Mouse (Mus musculus) kidney, embryonic 15.5 days (tissue): ENCODE measurements at regions not wholly inside any gene's neighbourhood (a gene's known extent, or its start where the extent isn't known, plus 50 kb on each side); places are given as distances from the start of the nearest gene placed in this dataset.
A peak's percentile ranks its signal among the peaks of the same experiment; 100 is the strongest.
"Not testable (repeated sequence)": the region's sequence is repeated elsewhere in the genome, so short reads cannot be mapped to it uniquely, and the experiment has no call there.

Experiments used
- ATAC-seq: fragments of 200-750 bp; cut with Nextera tagmentation; replicated peaks from 2 replicates; pipeline ENCODE4 v1.8.0; 2017; ENCODE audit warnings: moderate TSS enrichment; ENCODE audit not compliant: low FRiP score
- H3K27ac ChIP-seq: fragments of 300-500 bp; sonication (generic); 2 replicates; pipeline ENCODE4 v1.5.1; 2015; ENCODE audit warnings: mild to moderate bottlenecking, inconsistent platforms
- H3K27me3 ChIP-seq: fragments of 300-500 bp; sonication (generic); 2 replicates; pipeline ENCODE4 v1.6.1; 2015; ENCODE audit warnings: inconsistent platforms
- H3K36me3 ChIP-seq: fragments of 300-500 bp; sonication (generic); 2 replicates; pipeline ENCODE4 v1.6.1; 2015; ENCODE audit warnings: inconsistent platforms
- H3K4me1 ChIP-seq: fragments of 300-500 bp; sonication (generic); 2 replicates; pipeline ENCODE4 v1.6.1; 2015; ENCODE audit warnings: inconsistent platforms
- H3K4me2 ChIP-seq: fragments of 300-500 bp; sonication (generic); 2 replicates; pipeline ENCODE4 v1.6.1; 2015; ENCODE audit warnings: moderate library complexity, mild to moderate bottlenecking, inconsistent platforms
- H3K4me3 ChIP-seq: fragments of 300-500 bp; sonication (generic); replicated peaks from 2 replicates; pipeline ENCODE4 v1.5.1; 2015; ENCODE audit warnings: mild to moderate bottlenecking, inconsistent platforms
- H3K9ac ChIP-seq: fragments of 300-500 bp; sonication (generic); 2 replicates; pipeline ENCODE4 v1.6.1; 2015; ENCODE audit warnings: mild to moderate bottlenecking, inconsistent platforms
- H3K9me3 ChIP-seq: fragments of 300-500 bp; sonication (generic); replicated peaks from 2 replicates; pipeline ENCODE4 v1.6.1; 2016; ENCODE audit warnings: inconsistent platforms
- WGBS: fragments of 180-500 bp; shearing (Covaris S2); methylation state at CpG from one replicate; pipeline ENCODE4 v1.1.7; 2015; ENCODE audit warnings: mixed read lengths; 5-methylcytosine and 5-hydroxymethylcytosine counted together

DNA sequence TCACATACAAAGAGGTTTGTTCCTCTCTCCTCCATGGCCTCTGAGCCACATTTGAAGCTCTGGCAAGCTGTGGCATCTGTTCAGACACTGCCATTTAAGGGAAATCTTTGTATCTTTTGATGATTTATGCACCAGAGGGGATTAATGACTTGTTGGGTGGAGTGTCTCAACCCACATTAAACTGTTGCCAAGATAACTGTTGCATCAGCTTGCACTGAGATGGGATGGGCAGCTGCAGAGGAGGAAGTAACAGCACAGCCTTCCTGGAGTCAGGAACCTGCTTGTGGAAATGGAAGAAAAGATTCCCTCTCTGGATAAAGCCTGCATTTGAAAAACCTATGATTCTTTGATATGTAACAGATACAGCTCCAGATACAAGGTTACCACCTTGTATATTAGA lies 119.1 kb downstream of the Olfr721-ps1 start:
- H3K4me3 ChIP-seq, result no peak overlapping the region
- no peak overlapping the region for H3K4me2 ChIP-seq
- no peaks in the 10 kb centered on the region for H3K27me3 ChIP-seq
- H3K9ac ChIP-seq, result no peak overlapping the region
- H3K36me3 ChIP-seq, result no peaks in the 10 kb centered on the region
- ATAC-seq, result no peak
- no peaks in the 10 kb centered on the region for H3K9me3 ChIP-seq
- no peak overlapping the region for H3K27ac ChIP-seq
- H3K4me1 ChIP-seq, result no peaks in the 10 kb centered on the region

DNA sequence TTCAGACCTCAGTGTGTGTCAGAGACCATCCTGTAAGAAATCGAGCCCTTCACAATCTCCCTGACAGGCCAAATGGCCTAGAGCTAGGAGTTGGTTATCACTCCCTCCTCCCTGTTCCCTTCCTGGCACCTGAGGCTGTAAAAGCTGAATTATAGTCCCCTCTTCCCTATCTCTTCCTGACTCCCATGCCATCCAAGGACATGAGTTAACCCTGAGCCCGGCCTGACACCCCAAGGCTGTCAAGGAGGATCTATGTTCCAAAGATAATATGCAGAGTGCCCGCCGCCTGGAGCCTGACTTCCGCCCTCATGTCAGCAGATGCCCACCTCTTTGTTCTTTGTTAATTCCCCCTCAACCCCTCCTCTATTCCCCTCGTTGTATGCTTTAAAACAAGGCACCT lies 120.2 kb downstream of the Olfr721-ps1 start:
- H3K4me2 ChIP-seq, H3K36me3 ChIP-seq, H3K27me3 ChIP-seq, H3K4me1 ChIP-seq, H3K27ac ChIP-seq, H3K4me3 ChIP-seq, H3K9me3 ChIP-seq, H3K9ac ChIP-seq, ATAC-seq: not testable (repeated sequence)
- 20% methylated on average over 6 of the region's 6 CpGs for WGBS

DNA sequence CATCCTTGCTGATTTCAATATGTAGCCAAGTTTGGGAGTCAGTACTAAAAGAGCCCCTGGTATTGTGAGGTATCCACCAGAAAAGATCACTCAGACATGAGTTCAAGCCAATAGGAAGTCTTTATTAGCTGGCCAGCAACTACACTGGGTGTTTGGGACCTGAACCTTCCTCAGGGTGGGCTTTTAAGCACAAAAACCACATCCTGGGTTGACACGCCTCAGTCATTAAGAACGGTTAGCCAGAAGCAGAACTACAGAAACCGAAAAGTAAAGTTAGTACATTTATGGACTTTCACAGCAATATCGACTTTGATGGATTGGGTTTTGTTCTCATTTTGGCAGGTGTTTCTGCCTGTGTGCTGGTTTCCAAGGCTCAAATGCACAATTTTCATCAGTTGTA lies 124.1 kb downstream of the Olfr721-ps1 start:
- Histone ChIP-seq H3K4me2 (no peak overlapping the region), H3K9me3 (no peaks in the 10 kb centered on the region), H3K4me1 (no peaks in the 10 kb centered on the region), H3K4me3 (no peak overlapping the region), H3K27ac (no peak overlapping the region), H3K36me3 (no peaks in the 10 kb centered on the region), H3K9ac (no peak overlapping the region), H3K27me3 (no peaks in the 10 kb centered on the region)
- ATAC-seq, result no peak
- 85% methylated on average over 4 of the region's 4 CpGs for WGBS

DNA sequence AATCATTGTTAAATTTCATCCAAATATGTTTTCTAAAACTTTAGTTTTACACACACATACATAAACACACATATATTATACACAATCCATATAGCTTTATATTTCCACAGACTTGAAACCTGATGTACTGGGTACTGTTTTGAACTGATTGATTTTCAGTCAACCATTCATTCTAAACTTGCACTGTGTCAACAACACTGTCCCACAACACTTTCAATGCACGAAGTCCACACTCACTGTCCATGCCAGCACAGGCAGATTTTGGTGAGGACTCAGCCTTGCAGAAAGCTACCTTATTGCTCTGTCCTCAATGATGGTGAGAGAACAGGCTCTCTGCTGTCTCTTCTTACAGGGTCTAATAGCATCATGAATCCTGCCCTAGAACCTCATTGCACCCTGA lies 127.3 kb downstream of the Olfr721-ps1 start:
- Histone ChIP-seq H3K4me3 (no peak overlapping the region), H3K27me3 (no peaks in the 10 kb centered on the region), H3K27ac (no peak overlapping the region), H3K36me3 (no peaks in the 10 kb centered on the region), H3K4me1 (no peaks in the 10 kb centered on the region), H3K9ac (no peak overlapping the region), H3K4me2 (no peak overlapping the region), H3K9me3 (no peaks in the 10 kb centered on the region)
- 76% methylated on average over 1 of the region's 1 CpGs for WGBS
- no peak for ATAC-seq

DNA sequence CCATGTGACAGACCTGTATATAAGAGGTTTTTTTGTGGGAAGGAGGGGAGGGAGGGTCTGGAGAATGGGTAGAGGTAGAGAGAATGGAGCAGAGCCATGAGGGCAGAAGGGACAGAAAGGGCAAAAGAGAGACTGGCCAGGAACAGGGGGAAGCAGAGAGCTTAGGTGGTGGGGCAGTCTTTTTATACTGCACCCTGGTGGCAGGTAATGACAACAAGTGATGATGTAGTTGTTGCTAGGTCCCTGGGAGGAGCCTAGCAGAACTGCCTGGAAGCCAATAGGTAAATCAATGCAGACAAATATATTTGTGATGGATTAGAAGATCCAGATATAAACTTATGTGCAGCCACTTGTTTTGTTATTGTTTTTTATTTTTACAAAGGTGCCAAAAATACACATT lies 140.1 kb downstream of the Olfr721-ps1 start:
- ATAC-seq, result no peak
- no peak overlapping the region for H3K4me2 ChIP-seq
- H3K9me3 ChIP-seq, result no peaks in the 10 kb centered on the region
- H3K9ac ChIP-seq, result no peak overlapping the region
- no peak overlapping the region for H3K27ac ChIP-seq
- peaks cover 4% of the 10 kb centered on the region; the same call in 1 of the 2 replicates for H3K27me3 ChIP-seq
- no peak overlapping the region for H3K4me3 ChIP-seq
- H3K4me1 ChIP-seq, result no peaks in the 10 kb centered on the region
- no peaks in the 10 kb centered on the region for H3K36me3 ChIP-seq

DNA sequence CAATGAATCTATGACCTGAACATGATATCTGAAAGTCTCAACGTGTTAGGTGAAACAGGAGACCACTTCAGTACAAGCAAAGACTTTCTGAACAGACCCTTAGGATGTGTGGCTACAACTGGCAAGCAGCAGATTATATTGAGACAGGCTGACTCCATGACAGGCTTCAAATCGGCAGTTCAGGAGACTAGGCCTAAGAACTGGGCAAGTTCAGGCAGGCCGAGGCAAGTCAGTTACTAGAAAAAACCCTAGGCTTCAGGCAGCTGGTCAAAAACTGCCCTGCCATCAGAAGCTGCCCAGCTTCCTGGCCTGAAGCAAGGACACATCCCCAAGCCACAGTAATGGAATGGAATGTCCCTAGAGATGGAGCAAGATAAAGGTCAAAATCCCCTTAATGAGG lies 140.6 kb downstream of the Olfr721-ps1 start:
- Histone ChIP-seq H3K4me1 (no peaks in the 10 kb centered on the region), H3K27ac (no peak overlapping the region), H3K9me3 (no peaks in the 10 kb centered on the region), H3K27me3 (peaks cover 4% of the 10 kb centered on the region; the same call in 1 of the 2 replicates), H3K9ac (no peak overlapping the region), H3K36me3 (no peaks in the 10 kb centered on the region), H3K4me3 (no peak overlapping the region), H3K4me2 (no peak overlapping the region)
- ATAC-seq, result no peak
- WGBS, result 61% methylated on average over 3 of the region's 3 CpGs

DNA sequence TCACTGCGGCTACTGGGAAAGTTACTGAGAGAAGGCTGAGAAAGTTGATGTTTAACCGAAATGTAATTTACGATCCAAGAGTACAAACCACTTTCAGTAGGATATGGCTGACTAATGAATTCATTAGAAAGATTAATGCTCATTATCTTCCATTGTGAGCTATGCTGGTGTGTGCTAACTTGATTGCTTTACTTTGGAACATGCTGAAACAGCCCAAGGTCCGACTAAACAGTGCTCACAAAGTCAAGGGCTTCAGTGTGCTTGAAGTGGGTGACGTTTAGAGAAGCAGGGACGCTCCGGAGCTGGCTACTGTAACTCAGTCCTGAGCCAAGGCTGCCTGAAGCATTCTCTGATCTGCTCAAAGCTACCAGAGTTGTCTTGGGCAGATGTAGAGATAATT lies 143.1 kb downstream of the Olfr721-ps1 start:
- H3K4me3 ChIP-seq, result no peak overlapping the region
- peak; percentile 73; the same call in 1 of the 2 replicates for ATAC-seq
- no peak overlapping the region for H3K9ac ChIP-seq
- no peaks in the 10 kb centered on the region for H3K4me1 ChIP-seq
- H3K27ac ChIP-seq, result no peak overlapping the region
- WGBS, result 58% methylated on average over 7 of the region's 7 CpGs
- peaks cover 3% of the 10 kb centered on the region for H3K9me3 ChIP-seq
- H3K4me2 ChIP-seq, result no peak overlapping the region
- peaks cover 4% of the 10 kb centered on the region; the same call in 1 of the 2 replicates for H3K27me3 ChIP-seq
- no peaks in the 10 kb centered on the region for H3K36me3 ChIP-seq

DNA sequence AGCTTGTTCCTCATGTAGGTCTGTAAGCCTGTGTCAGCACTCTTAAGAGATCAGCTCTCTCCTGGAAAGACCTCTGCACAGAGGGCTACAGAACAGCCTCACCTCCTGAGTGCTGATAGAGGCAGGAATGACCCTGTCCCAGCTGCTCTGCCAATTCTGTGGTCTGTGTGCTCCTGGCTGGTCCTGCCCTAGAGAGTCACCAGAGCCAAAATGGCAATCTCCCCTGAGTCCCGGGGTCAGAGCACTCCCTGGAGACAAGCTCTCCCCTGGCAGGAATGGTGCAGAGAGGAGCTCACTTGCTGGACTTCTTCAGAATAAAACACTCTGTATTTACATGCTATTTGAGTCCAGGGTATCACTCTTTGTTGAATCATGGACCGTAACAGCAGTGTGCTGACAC lies 149.9 kb upstream of the Slc4a7 start:
- Histone ChIP-seq H3K9me3 (peaks cover 5% of the 10 kb centered on the region; the same call in 1 of the 2 replicates), H3K27me3 (no peaks in the 10 kb centered on the region), H3K4me1 (no peaks in the 10 kb centered on the region), H3K9ac (no peak overlapping the region), H3K36me3 (no peaks in the 10 kb centered on the region), H3K4me2 (no peak overlapping the region), H3K27ac (no peak overlapping the region), H3K4me3 (no peak overlapping the region)
- no peak for ATAC-seq
- WGBS, result 56% methylated on average over 2 of the region's 2 CpGs

DNA sequence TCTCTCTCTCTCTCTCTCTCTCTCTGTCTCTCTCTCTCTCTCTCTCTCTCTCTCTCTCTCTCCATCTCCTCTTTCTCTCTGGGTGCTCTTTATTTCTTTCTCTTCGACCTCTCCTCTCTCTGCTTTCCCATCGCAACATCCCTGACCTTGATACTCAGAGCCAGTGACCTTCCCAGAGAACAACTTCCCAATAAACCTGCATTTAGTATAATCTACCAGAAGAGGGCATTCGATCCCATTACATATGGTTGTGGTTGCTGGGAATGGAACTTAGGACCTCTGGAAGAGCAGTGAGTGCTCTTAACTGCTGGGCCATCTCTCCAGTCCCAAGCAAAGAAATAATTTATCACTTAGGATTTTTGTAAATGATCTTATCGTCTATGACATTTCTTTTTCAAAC lies 127.2 kb upstream of the Slc4a7 start:
- no peak for ATAC-seq
- Histone ChIP-seq H3K4me1 (no peaks in the 10 kb centered on the region), H3K4me3 (no peak overlapping the region), H3K4me2 (no peak overlapping the region), H3K27me3 (no peaks in the 10 kb centered on the region), H3K27ac (no peak overlapping the region), H3K9me3 (0 out of 2 replicates have a peak, but pooled peaks cover 3% of the 10 kb centered on the region), H3K36me3 (no peaks in the 10 kb centered on the region), H3K9ac (no peak overlapping the region)
- 62% methylated on average over 4 of the region's 4 CpGs for WGBS

DNA sequence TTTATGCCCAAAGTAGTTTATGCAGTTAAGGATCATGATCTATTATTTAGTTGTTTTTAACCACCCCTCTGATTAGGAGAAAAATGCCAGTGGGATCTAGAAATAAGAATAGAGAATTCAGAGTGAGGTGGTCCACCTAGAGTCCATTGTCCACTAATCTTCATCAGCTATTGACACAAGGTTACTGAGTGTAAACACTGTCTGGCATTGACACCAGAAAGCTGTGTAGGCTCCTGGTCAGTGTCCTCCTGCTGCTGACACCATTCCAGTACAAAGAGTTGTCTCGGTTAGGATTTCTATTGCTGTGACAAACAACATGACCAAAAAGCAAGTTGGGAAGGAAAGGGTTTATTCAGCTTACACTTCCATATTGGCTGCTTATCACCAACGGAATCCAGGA lies 110.1 kb upstream of the Slc4a7 start:
- Histone ChIP-seq H3K4me3 (no peak overlapping the region), H3K4me1 (no peaks in the 10 kb centered on the region), H3K27ac (no peak overlapping the region), H3K9me3 (no peaks in the 10 kb centered on the region), H3K27me3 (no peaks in the 10 kb centered on the region), H3K9ac (no peak overlapping the region), H3K36me3 (no peaks in the 10 kb centered on the region), H3K4me2 (no peak overlapping the region)
- WGBS, result 83% methylated on average over 2 of the region's 2 CpGs
- no peak for ATAC-seq

DNA sequence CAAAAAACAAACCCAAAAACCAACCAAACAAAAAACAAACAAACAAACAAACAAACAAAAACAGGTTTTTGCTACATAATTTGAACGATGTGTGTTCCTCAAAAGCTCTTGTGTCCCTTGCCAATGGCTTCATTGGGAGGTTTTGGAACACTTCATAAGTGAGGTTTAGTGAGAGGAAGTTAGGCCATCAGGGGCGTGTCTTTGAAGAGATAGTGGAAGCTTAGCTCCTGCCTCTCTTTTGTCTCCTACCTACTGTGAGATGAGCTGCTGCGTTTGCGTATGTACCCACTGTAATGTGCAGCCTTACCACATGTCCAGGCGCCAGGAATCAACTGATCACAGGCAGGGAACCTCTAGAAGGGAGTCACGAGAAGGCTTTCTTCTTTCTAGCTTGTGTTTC lies 107.3 kb upstream of the Slc4a7 start:
- 90% methylated on average over 6 of the region's 6 CpGs for WGBS
- no peaks in the 10 kb centered on the region for H3K27me3 ChIP-seq
- H3K4me2 ChIP-seq, result no peak overlapping the region
- no peaks in the 10 kb centered on the region for H3K9me3 ChIP-seq
- H3K27ac ChIP-seq, result no peak overlapping the region
- no peak overlapping the region for H3K4me3 ChIP-seq
- ATAC-seq, result no peak
- H3K4me1 ChIP-seq, result 0 out of 2 replicates have a peak, but pooled peaks cover 2% of the 10 kb centered on the region
- H3K9ac ChIP-seq, result no peak overlapping the region
- H3K36me3 ChIP-seq, result no peaks in the 10 kb centered on the region

DNA sequence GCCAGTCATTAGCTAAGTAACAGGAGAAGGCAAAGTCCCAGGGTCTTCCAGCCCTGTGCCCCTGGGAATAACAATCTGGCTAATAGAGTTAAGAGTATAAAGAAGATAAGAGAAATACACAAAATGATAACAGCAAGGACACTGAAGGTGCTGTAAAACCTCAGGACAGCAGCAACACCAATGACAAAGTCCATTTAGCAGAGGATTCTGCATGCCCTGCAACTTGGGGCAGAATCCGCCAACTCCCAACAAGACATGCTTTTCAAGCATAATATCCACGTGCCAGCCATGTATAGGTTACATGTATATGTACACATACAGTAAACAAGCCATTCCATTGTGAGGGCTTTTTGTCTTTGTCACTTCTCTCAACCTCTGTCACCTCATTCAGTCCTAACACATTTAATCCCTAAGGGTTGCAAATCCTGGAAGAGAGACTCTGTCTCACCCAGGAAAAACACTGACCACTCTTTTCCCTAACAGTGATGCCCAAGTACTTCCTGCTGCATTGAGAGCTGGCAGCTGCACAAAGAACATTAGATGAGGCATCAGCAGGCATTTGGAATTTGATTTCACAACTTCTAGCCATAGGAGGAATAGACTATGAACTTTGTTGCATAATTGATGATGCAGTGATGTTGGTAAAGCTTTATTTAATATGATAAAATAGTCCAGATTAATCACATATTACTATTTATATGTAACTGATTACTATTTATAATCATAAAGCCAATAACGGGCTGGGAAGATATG lies 105.8 kb upstream of the Slc4a7 start:
- Histone ChIP-seq H3K36me3 (no peaks in the 10 kb centered on the region), H3K4me3 (no peak overlapping the region), H3K4me2 (no peak overlapping the region), H3K9me3 (no peaks in the 10 kb centered on the region), H3K27ac (no peak overlapping the region), H3K4me1 (0 out of 2 replicates have a peak, but pooled peaks cover 3% of the 10 kb centered on the region), H3K27me3 (no peaks in the 10 kb centered on the region), H3K9ac (no peak overlapping the region)
- WGBS, result 91% methylated on average over 3 of the region's 3 CpGs
- ATAC-seq, result no peak

DNA sequence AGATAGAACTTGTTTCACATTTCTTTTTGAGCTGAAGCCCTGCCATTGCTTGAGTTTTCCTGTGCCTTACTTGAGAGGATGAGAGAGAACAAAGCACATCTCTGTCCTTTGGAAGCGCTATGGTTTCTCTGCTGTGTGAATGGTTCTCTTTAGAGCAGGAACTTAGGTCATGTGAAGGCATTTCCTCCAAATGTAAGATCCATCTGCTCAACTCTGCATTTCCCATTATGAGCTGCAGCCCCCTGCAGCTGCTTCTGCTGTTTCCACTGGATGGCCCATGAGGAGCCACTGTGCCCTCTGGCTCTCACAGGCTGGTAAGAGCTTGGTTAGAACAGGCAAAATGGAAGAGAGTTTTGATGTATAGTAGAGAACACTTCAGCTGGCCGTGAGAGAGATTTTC lies 102.5 kb upstream of the Slc4a7 start:
- no peaks in the 10 kb centered on the region for H3K36me3 ChIP-seq
- ATAC-seq, result no peak
- H3K9me3 ChIP-seq, result no peaks in the 10 kb centered on the region
- H3K4me1 ChIP-seq, result 0 out of 2 replicates have a peak, but pooled peaks cover 3% of the 10 kb centered on the region
- no peak overlapping the region for H3K4me2 ChIP-seq
- WGBS, result 38% methylated on average over 2 of the region's 2 CpGs
- no peaks in the 10 kb centered on the region for H3K27me3 ChIP-seq
- H3K27ac ChIP-seq, result no peak overlapping the region
- H3K4me3 ChIP-seq, result no peak overlapping the region
- no peak overlapping the region for H3K9ac ChIP-seq
